Mouse (Mus musculus) olfactory bulb, adult 2 months (tissue): Measurements from ENCODE around the gene P2ry6.

Experiments
- CTCF ChIP-seq: fragments of 200-500 bp; IDR thresholded peaks from 2 replicates; pipeline ENCODE4 v1.5.1; 2012; ENCODE audit warnings: low read depth, mild to moderate bottlenecking, low read length, moderate library complexity; ENCODE audit not compliant: insufficient read depth
- POLR2A ChIP-seq: fragments of 200-500 bp; IDR thresholded peaks from 2 replicates; pipeline ENCODE4 v1.6.1; 2012; ENCODE audit warnings: mild to moderate bottlenecking, low read depth, low read length, moderate library complexity; ENCODE audit not compliant: insufficient read depth

- TF ChIP-seq CTCF (no peak), POLR2A (no peak)
Observed at GRCm38 (mm10) chr7:100924200-100924599, 50.2 kb downstream of the P2ry6 start.
